8 mouse cellular contexts compared by ENCODE assay signal in the genomic region with DNA sequence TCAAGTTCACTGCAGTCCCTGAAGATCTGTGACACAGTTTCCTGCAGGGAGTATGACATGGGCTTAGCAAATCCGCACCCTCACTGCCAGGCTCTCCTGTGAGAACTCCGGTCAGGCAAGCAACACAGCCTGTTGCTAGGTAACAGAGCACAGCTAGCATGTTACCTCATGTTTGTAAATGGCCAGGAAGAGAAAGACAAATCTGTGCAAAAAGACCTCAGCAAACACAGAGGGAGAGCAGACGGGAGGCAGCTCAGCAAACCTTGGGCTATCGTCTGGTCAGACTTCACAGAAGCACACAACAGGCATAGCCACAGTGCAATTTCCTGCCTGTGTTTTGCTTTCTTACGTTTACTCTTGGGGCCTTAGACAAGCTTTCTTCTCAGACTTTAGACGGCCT. TPM values are rescaled to one million over a fixed set of nuclear protein-coding genes. Genes with fewer than 3 reads are reported as not detected.
DNase-seq lines count a peak whose midpoint lies in the region; ATAC-seq lines count a peak whose summit lies in the region.

No protein-coding gene starts in this region.

- H3K4me3 ChIP-seq in forebrain, embryonic 12.5 days (replicated peaks) = no peak overlapping the region
- no peak overlapping the region for H3K4me3 ChIP-seq in intestine, embryonic 14.5 days (ENCODE audit: low read depth, low read length)

- peak overlapping the region; percentile 88 for H3K27ac ChIP-seq in forebrain, embryonic 12.5 days
- H3K27ac ChIP-seq in intestine, embryonic 14.5 days (ENCODE audit: low read depth) = peak overlapping the region; percentile 51

- peak; percentile 40 for DNase-seq in thymus, postnatal 0 days (ENCODE audit: low spot score)
- DNase-seq in thymus, adult 18-20 months = no peak
- peak; percentile 61 for DNase-seq in intestine, embryonic 14.5 days (ENCODE audit: low spot score)
- peak; percentile 55 for DNase-seq in neural tube, embryonic 10.5 days (ENCODE audit: extremely low spot score, low spot score)
- DNase-seq in liver = no peak
- DNase-seq in gastrocnemius, postnatal 4 days (ENCODE audit: low spot score in 2 of 2) = no peak
- no peak for DNase-seq in cerebellum, adult 11-12 months

- no peak overlapping the region for H3K9ac ChIP-seq in forebrain, embryonic 12.5 days
- no peak overlapping the region for H3K9ac ChIP-seq in intestine, embryonic 14.5 days (ENCODE audit: low read length)

- ATAC-seq in forebrain, embryonic 12.5 days (ENCODE audit: low FRiP score) = peak; percentile 87
- ATAC-seq in intestine, embryonic 14.5 days (replicated peaks; ENCODE audit: low FRiP score, low TSS enrichment, low read depth) = peak; percentile 76

- peaks cover 21% of the 10 kb centered on the region for H3K36me3 ChIP-seq in forebrain, embryonic 12.5 days (replicated peaks)
- no peaks in the 10 kb centered on the region for H3K36me3 ChIP-seq in intestine, embryonic 14.5 days (ENCODE audit: control insufficient read depth, insufficient read depth, low read length)

- H3K27me3 ChIP-seq in forebrain, embryonic 12.5 days = no peaks in the 10 kb centered on the region
- no peaks in the 10 kb centered on the region for H3K27me3 ChIP-seq in intestine, embryonic 14.5 days (replicated peaks; ENCODE audit: control insufficient read depth, insufficient read depth, low read length)

- no peaks in the 10 kb centered on the region for H3K9me3 ChIP-seq in forebrain, embryonic 12.5 days
- no peaks in the 10 kb centered on the region for H3K9me3 ChIP-seq in intestine, embryonic 14.5 days (ENCODE audit: control insufficient read depth, low read length)

- peaks cover 52% of the 10 kb centered on the region for H3K4me1 ChIP-seq in forebrain, embryonic 12.5 days
- peaks cover 14% of the 10 kb centered on the region for H3K4me1 ChIP-seq in intestine, embryonic 14.5 days (replicated peaks; ENCODE audit: control insufficient read depth, insufficient read depth, low read length)

- H3K4me2 ChIP-seq in forebrain, embryonic 12.5 days = peak overlapping the region; percentile 42
- H3K4me2 ChIP-seq in intestine, embryonic 14.5 days (ENCODE audit: low read length) = peak overlapping the region; percentile 24

- WGBS in forebrain, embryonic 12.5 days = 2% methylated on average over 6 of the region's 6 CpGs
- WGBS in intestine, embryonic 14.5 days = 8% methylated on average over 6 of the region's 6 CpGs

RNA-seq across cellular contexts. Expression of a gene that starts 40.9 kb away (rescaled TPM):
- 4.0 and 5.8 TPM in 2 replicates for polyA plus RNA-seq in thymus, postnatal 0 days (2015; fragmentation: Nextera tagmentation; extraction: Ambion mirVana)
- 1,306 and 1,372 TPM in 2 replicates for polyA plus RNA-seq in forebrain, embryonic 12.5 days (2016; fragmentation: Nextera tagmentation; extraction: Ambion mirVana)
- 167 and 173 TPM in 2 replicates for polyA plus RNA-seq in intestine, embryonic 14.5 days (2014; fragmentation: Nextera tagmentation; extraction: Ambion mirVana)
- 10 to 100 TPM; 60.8 to 63.4 TPM for total RNA-seq in gastrocnemius, postnatal 4 days (2021)

Comparison
In these comparisons a context has a peak if more than half of its experiments do, and no peak if none do; other contexts are left out.
1. DNase-seq: peak in thymus, postnatal 0 days (single experiment), intestine, embryonic 14.5 days (single experiment) and neural tube, embryonic 10.5 days (single experiment); none in thymus, adult 18-20 months (0 of 2), liver (single experiment), gastrocnemius, postnatal 4 days (0 of 2) and cerebellum, adult 11-12 months (single experiment).
2. RNA of a gene that starts 40.9 kb away (polyA plus RNA-seq): 1,306 to 1,372 TPM in forebrain, embryonic 12.5 days and 167 to 173 TPM in intestine, embryonic 14.5 days; 4.0 to 5.8 TPM in thymus, postnatal 0 days; every median in the first group is over 10 times any median in the second.